Mouse (Mus musculus) heart, adult 2 months (tissue): ENCODE data around the gene Btbd11.

Source experiments
- CTCF ChIP-seq: fragments of 200-600 bp; IDR thresholded peaks from 2 replicates; pipeline ENCODE4 v1.8.1; 2022; ENCODE audit warnings: antibody characterized with exemption, mild to moderate bottlenecking, moderate library complexity
- POLR2A ChIP-seq: fragments of 200-500 bp; IDR thresholded peaks from 2 replicates; pipeline ENCODE4 v1.6.1; 2011; ENCODE audit warnings: mild to moderate bottlenecking, low read depth, low read length, control low read depth; ENCODE audit not compliant: insufficient read depth

DNA sequence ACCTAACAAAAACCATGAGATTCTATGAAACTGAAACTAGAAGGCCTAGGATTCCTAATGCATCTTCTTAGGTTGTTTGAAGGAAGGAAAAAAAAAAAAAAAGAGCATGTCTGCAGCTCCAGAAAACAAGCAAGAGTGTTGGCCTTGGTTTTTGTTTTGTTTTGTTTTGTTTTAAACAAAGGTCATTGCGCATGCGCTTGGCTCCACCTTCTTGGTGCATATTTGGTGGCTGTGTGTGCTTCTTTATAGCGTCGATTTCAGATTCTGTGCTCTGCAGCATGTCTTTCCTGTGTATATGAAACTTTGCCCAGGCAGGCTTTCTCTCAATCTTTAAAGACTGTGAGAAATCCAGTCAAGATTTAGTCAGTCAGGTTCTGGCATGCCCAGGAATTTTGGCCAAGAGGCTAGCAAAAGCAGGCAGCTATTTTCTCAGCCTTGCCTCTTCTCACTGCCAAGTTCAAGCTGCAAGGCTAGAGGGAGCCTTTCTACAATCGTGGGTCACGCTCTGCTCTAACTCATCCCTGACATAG is 191.3 kb downstream of the Btbd11 start:
- TF ChIP-seq POLR2A = no peak
- no peak for TF ChIP-seq CTCF
